Mouse (Mus musculus) monocyte, adult 5-6 weeks (primary cell): ENCODE measurements around the gene Tbx10. TPM values are rescaled to one million over a fixed set of nuclear protein-coding genes. Genes with fewer than 3 reads are reported as not detected.
A peak's percentile ranks its signal among the peaks of the same experiment; 100 is the strongest.
"Not testable (repeated sequence)": the region's sequence is repeated elsewhere in the genome, so short reads cannot be mapped to it uniquely, and the experiment has no call there.

Experiments used
- ATAC-seq: fragments of 153-309, 156-312 bp; replicated peaks from 2 replicates; pipeline ENCODE4 v1.8.0; 2017; ENCODE audit warnings: mild to moderate bottlenecking; ENCODE audit not compliant: low TSS enrichment, insufficient number of reproducible peaks, severe bottlenecking, poor library complexity, low FRiP score
- total RNA-seq: library from RNA; stranded (forward); fragments of 200-1000, 200-491, 200-594 nt; gene quantifications from 3 replicates; pipeline ENCODE4 v1.2.3, GENCODE M21; 2017

Tbx10 gene
- total RNA-seq, 1 experiment from 2014 or later = not detected

- ATAC-seq = no peak
Measured at GRCm38 (mm10) chr19:3967258-3967657, 25.3 kb upstream of the Tbx10 start.

GRCm38 (mm10) chr19:3972229-3972628, 20.3 kb upstream of the Tbx10 start, which contains the start of gene Aldh3b2:
Gene Aldh3b2 (plus strand): TSS chr19:3972328.
- ATAC-seq = no peak

GRCm38 (mm10) chr19:3974608-3975007, 17.9 kb upstream of the Tbx10 start:
- ATAC-seq = not testable (repeated sequence)

- no peak for ATAC-seq
Measured at GRCm38 (mm10) chr19:3975866-3976265, 16.7 kb upstream of the Tbx10 start.

GRCm38 (mm10) chr19:3980309-3980708, 12.2 kb upstream of the Tbx10 start:
- peak; percentile 49 for ATAC-seq

- ATAC-seq = no peak
Measured at GRCm38 (mm10) chr19:3980917-3981316, 11.6 kb upstream of the Tbx10 start.

- no peak for ATAC-seq
Measured at GRCm38 (mm10) chr19:3983527-3984200, 8.9 kb upstream of the Tbx10 start.

GRCm38 (mm10) chr19:3985261-3985681, 7.3 kb upstream of the Tbx10 start:
- ATAC-seq = no peak

- no peak for ATAC-seq
Measured at GRCm38 (mm10) chr19:3986334-3986733, 6.2 kb upstream of the Tbx10 start, which contains the start of gene Acy3. Gene Acy3 (plus strand): TSS chr19:3986570.

GRCm38 (mm10) chr19:3988066-3988465, 4.5 kb upstream of the Tbx10 start:
- ATAC-seq = no peak

GRCm38 (mm10) chr19:3988750-3989149, 3.8 kb upstream of the Tbx10 start:
- ATAC-seq = no peak

GRCm38 (mm10) chr19:3990804-3991203, 1.7 kb upstream of the Tbx10 start:
- no peak for ATAC-seq

- ATAC-seq = no peak
Measured at GRCm38 (mm10) chr19:3991562-3991961, 990 bp upstream of the Tbx10 start.

GRCm38 (mm10) chr19:3991966-3992365, 586 bp upstream of the Tbx10 start:
- no peak for ATAC-seq

GRCm38 (mm10) chr19:3994932-3995331, 2.4 kb downstream of the Tbx10 start:
- no peak for ATAC-seq

- ATAC-seq = no peak
Measured at GRCm38 (mm10) chr19:3995505-3995904, 3.0 kb downstream of the Tbx10 start.

GRCm38 (mm10) chr19:3996106-3996505, 3.6 kb downstream of the Tbx10 start:
- no peak for ATAC-seq

GRCm38 (mm10) chr19:3996747-3997146, 4.2 kb downstream of the Tbx10 start:
- ATAC-seq = no peak

GRCm38 (mm10) chr19:3997231-3997630, 4.7 kb downstream of the Tbx10 start:
- no peak for ATAC-seq

- ATAC-seq = no peak
Measured at GRCm38 (mm10) chr19:3998335-3998734, 5.8 kb downstream of the Tbx10 start.
